Mouse (Mus musculus) forebrain, embryonic 11.5 days (tissue): ENCODE measurements at regions not wholly inside any gene's neighbourhood (a gene's known extent, or its start where the extent isn't known, plus 50 kb on each side); places are given as distances from the start of the nearest gene placed in this dataset.
A peak's percentile ranks its signal among the peaks of the same experiment; 100 is the strongest.

Source experiments
- ATAC-seq: fragments of 200-750 bp; cut with Nextera tagmentation; replicated peaks from 2 replicates; pipeline ENCODE4 v1.8.0; 2017; ENCODE audit warnings: moderate TSS enrichment; ENCODE audit not compliant: low FRiP score
- DNase-seq: peaks from one replicate; pipeline ENCODE4 v3.0.0-alpha.2; 2017; ENCODE audit warnings: low spot score
- H3K27ac ChIP-seq: fragments of 300-500 bp; sonication (generic); 2 replicates; pipeline ENCODE4 v1.5.1; 2014; ENCODE audit warnings: low read depth, low read length
- H3K27me3 ChIP-seq: fragments of 300-500 bp; sonication (generic); 2 replicates; pipeline ENCODE4 v1.6.1; 2014; ENCODE audit warnings: mild to moderate bottlenecking, low read length, mixed read lengths; ENCODE audit not compliant: control insufficient read depth, insufficient read depth
- H3K36me3 ChIP-seq: fragments of 300-500 bp; sonication (generic); 2 replicates; pipeline ENCODE4 v1.6.1; 2014; ENCODE audit warnings: mild to moderate bottlenecking, low read length, moderate library complexity, mixed read lengths; ENCODE audit not compliant: control insufficient read depth, insufficient read depth
- H3K4me1 ChIP-seq: fragments of 300-500 bp; sonication (generic); replicated peaks from 2 replicates; pipeline ENCODE4 v1.6.1; 2014; ENCODE audit warnings: low read length, mixed read lengths; ENCODE audit not compliant: control insufficient read depth, insufficient read depth
- H3K4me2 ChIP-seq: fragments of 300-500 bp; sonication (generic); 2 replicates; pipeline ENCODE4 v1.6.1; 2014; ENCODE audit warnings: low read depth, mild to moderate bottlenecking, low read length, moderate library complexity, mixed read lengths; ENCODE audit not compliant: severe bottlenecking
- H3K4me3 ChIP-seq: fragments of 300-500 bp; sonication (generic); 2 replicates; pipeline ENCODE4 v1.5.1; 2014; ENCODE audit warnings: low read depth, low read length
- H3K9ac ChIP-seq: fragments of 300-500 bp; sonication (generic); 2 replicates; pipeline ENCODE4 v1.6.1; 2014; ENCODE audit warnings: low read length
- H3K9me3 ChIP-seq: fragments of 300-500 bp; sonication (generic); 2 replicates; pipeline ENCODE4 v1.6.1; 2016; ENCODE audit warnings: low read length, mixed read lengths; ENCODE audit not compliant: control insufficient read depth
- WGBS: fragments of 180-500 bp; shearing (Covaris S2); extraction: QIAGEN DNeasy Blood & Tissue Kit; methylation state at CpG from one replicate; pipeline ENCODE4 v1.1.7; 2014; 5-methylcytosine and 5-hydroxymethylcytosine counted together

- Histone ChIP-seq H3K27me3 (no peaks in the 10 kb centered on the region), H3K27ac (peak overlapping the region; percentile 60), H3K36me3 (no peaks in the 10 kb centered on the region), H3K4me1 (peaks cover 8% of the 10 kb centered on the region), H3K4me2 (no peak overlapping the region), H3K9ac (no peak overlapping the region), H3K4me3 (no peak overlapping the region), H3K9me3 (no peaks in the 10 kb centered on the region)
- DNase-seq: peak; percentile 56
- 0 out of 2 replicates have a peak, but pooled peaks have one; percentile 36 for ATAC-seq
- WGBS: 18% methylated on average over 7 of the region's 7 CpGs
These were observed 338.0 kb downstream of the 1500009L16Rik start for GRCm38 (mm10) chr10:84060492-84061218.

DNA sequence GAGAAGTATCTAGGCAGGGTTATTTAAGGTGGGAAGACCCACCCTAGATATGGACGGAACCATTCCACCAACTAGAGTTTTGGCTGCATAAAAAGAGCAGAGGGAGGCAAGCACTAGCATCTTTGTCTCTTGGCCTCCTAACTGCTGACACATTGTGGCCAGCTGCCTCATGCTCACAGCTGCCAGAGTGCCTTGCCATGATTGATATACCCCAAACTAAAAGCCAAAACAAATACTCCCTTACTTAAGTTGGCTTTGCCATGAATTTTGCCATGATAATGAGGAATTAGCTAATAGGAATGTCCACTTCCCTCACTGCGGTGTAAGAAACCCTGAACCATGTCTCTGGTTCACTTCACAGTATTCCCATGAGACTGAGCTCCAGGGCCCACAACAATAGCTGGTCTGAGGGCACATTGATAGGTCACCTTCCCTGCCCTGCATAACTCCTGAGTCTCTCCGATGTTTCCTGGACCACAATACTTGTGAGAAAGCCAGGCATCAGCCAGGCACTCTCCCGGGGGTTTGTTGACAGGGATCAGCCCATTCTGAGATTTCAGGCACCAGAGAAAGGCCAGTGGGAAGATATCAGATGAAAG lies 344.5 kb downstream of the 1500009L16Rik start:
- H3K9ac ChIP-seq: no peak overlapping the region
- ATAC-seq (no peak), DNase-seq (no peak)
- no peaks in the 10 kb centered on the region for H3K36me3 ChIP-seq
- H3K4me1 ChIP-seq: no peaks in the 10 kb centered on the region
- no peak overlapping the region for H3K4me2 ChIP-seq
- no peak overlapping the region for H3K27ac ChIP-seq
- no peak overlapping the region for H3K4me3 ChIP-seq
- whole genome bisulfite sequencing: 87% methylated on average over 4 of the region's 4 CpGs
- H3K27me3 ChIP-seq: no peaks in the 10 kb centered on the region
- no peaks in the 10 kb centered on the region for H3K9me3 ChIP-seq

GRCm38 (mm10) chr10:84069806-84070205 lies 347.1 kb downstream of the 1500009L16Rik start:
- no peaks in the 10 kb centered on the region for H3K27me3 ChIP-seq
- H3K4me3 ChIP-seq: no peak overlapping the region
- H3K36me3 ChIP-seq: no peaks in the 10 kb centered on the region
- no peaks in the 10 kb centered on the region for H3K9me3 ChIP-seq
- no peak overlapping the region for H3K9ac ChIP-seq
- no peak for DNase-seq
- WGBS: 89% methylated on average over 9 of the region's 9 CpGs
- 0 out of 2 replicates have a peak, but pooled peaks cover 2% of the 10 kb centered on the region for H3K4me1 ChIP-seq
- H3K4me2 ChIP-seq: no peak overlapping the region
- no peak for ATAC-seq
- no peak overlapping the region for H3K27ac ChIP-seq

GRCm38 (mm10) chr10:84072866-84073483 lies 350.3 kb downstream of the 1500009L16Rik start:
- 0 out of 2 replicates have a peak overlapping the region, but pooled peaks have one; percentile 18 for H3K27ac ChIP-seq
- 0 out of 2 replicates have a peak, but pooled peaks have one; percentile 42 for ATAC-seq
- no peak overlapping the region for H3K9ac ChIP-seq
- no peaks in the 10 kb centered on the region for H3K36me3 ChIP-seq
- H3K4me1 ChIP-seq: 0 out of 2 replicates have a peak, but pooled peaks cover 2% of the 10 kb centered on the region
- WGBS: 52% methylated on average over 12 of the region's 12 CpGs
- no peak overlapping the region for H3K4me3 ChIP-seq
- DNase-seq: peak; percentile 60
- no peak overlapping the region for H3K4me2 ChIP-seq
- H3K9me3 ChIP-seq: no peaks in the 10 kb centered on the region
- H3K27me3 ChIP-seq: no peaks in the 10 kb centered on the region

DNA sequence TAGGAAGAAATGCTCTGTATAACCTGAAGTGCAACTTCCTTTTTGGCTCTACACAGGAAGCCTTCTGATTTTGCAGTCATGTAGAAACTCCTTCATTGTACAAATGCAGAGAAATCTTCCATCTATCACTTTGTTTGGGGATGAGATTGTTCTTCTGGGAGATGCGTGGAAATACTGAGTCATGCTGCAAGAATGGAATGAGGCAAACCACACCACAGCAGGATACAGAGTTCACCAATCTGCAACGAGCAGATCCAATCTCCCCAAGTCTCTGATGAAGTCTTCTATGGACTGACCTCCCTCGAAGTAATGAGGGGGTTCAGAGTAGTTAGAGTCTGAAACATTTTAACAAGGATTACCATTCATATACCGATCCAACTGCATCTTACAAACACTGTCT lies 352.9 kb downstream of the 1500009L16Rik start:
- no peaks in the 10 kb centered on the region for H3K27me3 ChIP-seq
- 86% methylated on average over 4 of the region's 4 CpGs for WGBS

GRCm38 (mm10) chr10:84080236-84080635 lies 357.6 kb downstream of the 1500009L16Rik start:
- H3K4me1 ChIP-seq: no peaks in the 10 kb centered on the region
- WGBS: 84% methylated on average over 6 of the region's 6 CpGs
- no peak for ATAC-seq
- no peak overlapping the region for H3K4me2 ChIP-seq
- no peaks in the 10 kb centered on the region for H3K36me3 ChIP-seq
- H3K9me3 ChIP-seq: no peaks in the 10 kb centered on the region
- no peak overlapping the region for H3K27ac ChIP-seq
- H3K27me3 ChIP-seq: no peaks in the 10 kb centered on the region
- no peak overlapping the region for H3K4me3 ChIP-seq
- DNase-seq: no peak
- no peak overlapping the region for H3K9ac ChIP-seq

More for the DNA sequence above, 352.9 kb downstream of the 1500009L16Rik start:
- Histone ChIP-seq H3K4me2 (no peak overlapping the region), H3K36me3 (no peaks in the 10 kb centered on the region), H3K9ac (no peak overlapping the region), H3K4me1 (0 out of 2 replicates have a peak, but pooled peaks cover 2% of the 10 kb centered on the region), H3K27ac (no peak overlapping the region), H3K4me3 (no peak overlapping the region), H3K9me3 (no peaks in the 10 kb centered on the region)
- ATAC-seq (no peak), DNase-seq (no peak)

DNA sequence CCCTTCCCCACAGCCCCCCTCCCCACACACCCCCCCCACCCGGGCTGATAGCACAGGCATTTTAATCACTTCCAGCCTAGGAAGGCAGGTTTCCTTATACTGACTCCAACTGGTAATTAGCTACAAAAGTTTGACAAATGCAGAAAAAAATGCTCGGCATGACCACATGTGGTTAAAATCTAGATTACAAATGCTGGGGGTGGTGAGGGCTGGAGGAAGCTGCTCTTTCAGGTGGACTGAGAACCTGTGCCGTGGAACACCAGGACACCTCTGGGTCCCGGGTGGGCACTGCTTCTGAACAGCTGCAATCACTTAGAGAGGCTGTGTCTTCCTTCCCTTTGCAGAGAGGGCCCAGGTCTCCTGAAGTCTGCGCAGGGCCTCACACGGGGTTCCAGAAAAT lies 358.7 kb downstream of the Nuak1 start:
- no peaks in the 10 kb centered on the region for H3K36me3 ChIP-seq
- no peaks in the 10 kb centered on the region for H3K4me1 ChIP-seq
- no peak overlapping the region for H3K9ac ChIP-seq
- no peaks in the 10 kb centered on the region for H3K27me3 ChIP-seq
- no peak overlapping the region for H3K27ac ChIP-seq
- ATAC-seq: no peak
- no peak for DNase-seq
- no peak overlapping the region for H3K4me2 ChIP-seq
- H3K4me3 ChIP-seq: no peak overlapping the region
- no peaks in the 10 kb centered on the region for H3K9me3 ChIP-seq
- 51% methylated on average over 6 of the region's 6 CpGs for whole genome bisulfite sequencing

DNA sequence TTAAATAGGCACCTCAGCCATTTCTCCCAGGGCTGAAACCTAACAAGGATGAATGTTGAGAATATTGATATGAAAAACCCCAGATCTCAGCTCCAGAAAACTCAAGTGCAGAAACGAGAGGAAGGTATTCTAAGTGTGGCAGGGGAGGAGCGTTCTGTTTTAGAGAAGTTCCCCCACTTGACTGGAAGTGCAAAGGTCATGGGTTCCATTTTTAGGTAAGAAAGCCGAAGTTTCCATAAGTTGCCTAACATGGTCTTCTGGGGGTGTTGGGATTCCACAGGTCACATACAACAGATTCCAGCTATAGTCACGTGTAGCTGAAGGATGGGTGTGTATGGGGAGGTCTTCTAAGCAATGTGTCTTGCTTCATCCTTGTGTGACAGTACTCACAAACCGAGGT lies 352.9 kb downstream of the Nuak1 start:
- DNase-seq (no peak), ATAC-seq (no peak)
- H3K9me3 ChIP-seq: no peaks in the 10 kb centered on the region
- no peaks in the 10 kb centered on the region for H3K4me1 ChIP-seq
- WGBS: 83% methylated on average over 5 of the region's 5 CpGs
- no peaks in the 10 kb centered on the region for H3K27me3 ChIP-seq
- H3K27ac ChIP-seq: no peak overlapping the region
- H3K9ac ChIP-seq: no peak overlapping the region
- no peak overlapping the region for H3K4me2 ChIP-seq
- no peaks in the 10 kb centered on the region for H3K36me3 ChIP-seq
- H3K4me3 ChIP-seq: no peak overlapping the region
